Mouse (Mus musculus) thymus, adult 2 months (tissue): ENCODE data around the gene Antxr1. TPM values are rescaled to one million over a fixed set of nuclear protein-coding genes. Genes with fewer than 3 reads are reported as not detected.

Experiments
- DNase-seq: peaks from one replicate; pipeline ENCODE4 v3.0.0; 2021
- H3K27ac ChIP-seq: fragments of 200-500 bp; 2 replicates; pipeline ENCODE4 v1.5.1; 2012; ENCODE audit warnings: low read length, control low read depth; ENCODE audit not compliant: control insufficient read depth, insufficient read depth
- H3K27me3 ChIP-seq: fragments of 200-500 bp; 2 replicates; pipeline ENCODE4 v1.6.1; 2012; ENCODE audit warnings: mild to moderate bottlenecking, low read length, moderate library complexity, mixed read lengths; ENCODE audit not compliant: control insufficient read depth, insufficient read depth
- H3K36me3 ChIP-seq: fragments of 200-500 bp; 2 replicates; pipeline ENCODE4 v1.6.1; 2012; ENCODE audit warnings: mild to moderate bottlenecking, low read length, moderate library complexity; ENCODE audit not compliant: control insufficient read depth, insufficient read depth
- H3K4me1 ChIP-seq: fragments of 200-500 bp; replicated peaks from 2 replicates; pipeline ENCODE4 v1.6.1; 2012; ENCODE audit warnings: low read length; ENCODE audit not compliant: control insufficient read depth, insufficient read depth
- H3K4me3 ChIP-seq: fragments of 200-500 bp; 2 replicates; pipeline ENCODE4 v1.5.1; 2012; ENCODE audit warnings: mild to moderate bottlenecking, low read length, control low read depth, moderate library complexity; ENCODE audit not compliant: control insufficient read depth, insufficient read depth
- CTCF ChIP-seq: fragments of 200-500 bp; IDR thresholded peaks from 2 replicates; pipeline ENCODE4 v1.5.1; 2012; ENCODE audit warnings: mild to moderate bottlenecking, control low read depth, low read length, moderate library complexity, borderline replicate concordance; ENCODE audit not compliant: control insufficient read depth, poor library complexity, insufficient read depth; ENCODE audit errors: extremely low read depth
- POLR2A ChIP-seq: fragments of 200-500 bp; IDR thresholded peaks from 2 replicates; pipeline ENCODE4 v1.6.1; 2012; ENCODE audit warnings: mild to moderate bottlenecking, low read length, control low read depth, moderate library complexity; ENCODE audit not compliant: control insufficient read depth, poor library complexity, insufficient read depth; ENCODE audit errors: extremely low read depth
- WGBS: fragments of 180-500 bp; shearing (Covaris S2); methylation state at CpG from one replicate; pipeline ENCODE4 v1.1.7; 2018; 5-methylcytosine and 5-hydroxymethylcytosine counted together
- polyA plus RNA-seq: library from polyadenylated mRNA; depleted of rRNA; stranded (reverse); fragments of >200 nt; gene quantifications from 2 replicates; pipeline ENCODE4 v1.2.3, GENCODE M21; 2012

Antxr1 gene
- polyA plus RNA-seq, 1 experiment = 3.7 TPM

DNA sequence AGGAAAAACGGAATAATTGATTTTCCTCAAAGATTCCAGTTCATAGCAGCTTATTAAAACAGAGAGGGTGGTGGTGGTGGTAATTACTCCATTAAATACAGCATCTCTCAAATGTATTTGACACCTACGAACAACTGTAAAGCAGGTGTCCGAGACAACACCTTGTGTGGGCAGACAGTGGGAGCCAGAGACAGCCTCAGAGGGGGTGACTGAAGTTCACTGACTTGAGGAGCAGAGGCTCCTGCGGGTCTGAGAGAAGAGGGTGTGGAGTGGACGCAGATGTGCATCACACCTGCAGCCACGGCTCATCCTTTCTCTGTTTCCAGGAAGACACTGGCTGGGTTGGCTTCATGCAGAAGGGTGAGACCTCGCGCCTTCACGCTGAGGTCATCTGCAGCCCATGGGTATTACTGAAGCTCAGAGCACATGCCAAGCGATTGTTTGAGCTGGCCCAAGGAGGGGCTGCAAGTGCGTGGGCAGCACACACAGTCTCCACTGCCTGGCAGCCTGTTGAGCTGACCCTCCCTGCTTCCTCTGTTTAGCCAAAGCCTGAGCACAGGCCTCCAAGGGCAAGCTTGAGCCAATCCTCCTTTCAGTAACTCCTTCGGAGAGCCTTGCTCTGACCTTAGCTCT is 168.8 kb downstream of the Antxr1 start:
- H3K27me3 ChIP-seq = no peaks in the 10 kb centered on the region
- no peak for DNase-seq

DNA sequence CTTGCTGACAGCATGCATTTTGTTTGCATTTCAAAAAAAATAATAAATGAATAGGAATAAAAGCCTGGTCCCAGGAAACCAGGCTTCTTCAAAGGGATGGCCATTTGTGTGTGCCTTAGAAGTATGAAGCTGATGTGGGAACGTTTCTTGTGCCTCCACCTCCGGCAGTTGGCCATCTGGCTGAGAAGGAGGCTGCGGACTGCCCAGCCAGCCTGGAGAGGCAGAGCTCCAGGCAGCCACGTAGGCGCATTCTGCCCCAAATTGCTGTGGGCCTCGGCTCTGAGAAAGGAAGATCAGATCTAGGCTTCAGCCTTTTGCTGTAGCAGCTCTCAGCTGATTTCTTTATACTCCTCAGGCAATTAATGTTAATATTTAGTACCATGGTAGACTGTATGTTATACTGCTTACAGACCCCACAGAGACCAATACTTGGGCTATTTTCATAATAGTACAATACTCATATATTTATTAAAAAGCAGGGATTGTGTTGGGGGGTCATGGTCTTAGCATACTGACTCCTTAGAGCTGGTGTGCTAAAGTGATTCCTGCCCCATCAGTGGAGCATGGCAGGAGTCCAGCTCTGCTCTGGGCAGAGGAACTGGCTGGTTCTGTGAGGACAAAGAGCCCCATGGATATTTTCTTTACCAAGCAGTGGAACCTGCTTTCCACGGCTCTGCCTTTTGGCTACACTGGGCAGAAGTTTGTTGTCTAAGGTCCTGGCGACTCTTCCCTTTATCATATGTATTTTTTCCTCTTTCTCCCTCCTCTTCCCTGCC is 169.9 kb downstream of the Antxr1 start:
- Histone ChIP-seq H3K4me1 (peaks cover 18% of the 10 kb centered on the region), H3K27me3 (no peaks in the 10 kb centered on the region), H3K27ac (no peak overlapping the region), H3K36me3 (no peaks in the 10 kb centered on the region), H3K4me3 (no peak overlapping the region)
- TF ChIP-seq POLR2A (no peak), CTCF (no peak)
- no peak for DNase-seq
- WGBS = 96% methylated on average over 8 of the region's 8 CpGs

More for the DNA sequence above, 168.8 kb downstream of the Antxr1 start:
- no peaks in the 10 kb centered on the region for H3K36me3 ChIP-seq
- H3K4me3 ChIP-seq = no peak overlapping the region
- H3K27ac ChIP-seq = no peak overlapping the region
- H3K4me1 ChIP-seq = peaks cover 13% of the 10 kb centered on the region
- no peak for TF ChIP-seq CTCF
- TF ChIP-seq POLR2A = no peak
- WGBS = 75% methylated on average over 12 of the region's 12 CpGs

DNA sequence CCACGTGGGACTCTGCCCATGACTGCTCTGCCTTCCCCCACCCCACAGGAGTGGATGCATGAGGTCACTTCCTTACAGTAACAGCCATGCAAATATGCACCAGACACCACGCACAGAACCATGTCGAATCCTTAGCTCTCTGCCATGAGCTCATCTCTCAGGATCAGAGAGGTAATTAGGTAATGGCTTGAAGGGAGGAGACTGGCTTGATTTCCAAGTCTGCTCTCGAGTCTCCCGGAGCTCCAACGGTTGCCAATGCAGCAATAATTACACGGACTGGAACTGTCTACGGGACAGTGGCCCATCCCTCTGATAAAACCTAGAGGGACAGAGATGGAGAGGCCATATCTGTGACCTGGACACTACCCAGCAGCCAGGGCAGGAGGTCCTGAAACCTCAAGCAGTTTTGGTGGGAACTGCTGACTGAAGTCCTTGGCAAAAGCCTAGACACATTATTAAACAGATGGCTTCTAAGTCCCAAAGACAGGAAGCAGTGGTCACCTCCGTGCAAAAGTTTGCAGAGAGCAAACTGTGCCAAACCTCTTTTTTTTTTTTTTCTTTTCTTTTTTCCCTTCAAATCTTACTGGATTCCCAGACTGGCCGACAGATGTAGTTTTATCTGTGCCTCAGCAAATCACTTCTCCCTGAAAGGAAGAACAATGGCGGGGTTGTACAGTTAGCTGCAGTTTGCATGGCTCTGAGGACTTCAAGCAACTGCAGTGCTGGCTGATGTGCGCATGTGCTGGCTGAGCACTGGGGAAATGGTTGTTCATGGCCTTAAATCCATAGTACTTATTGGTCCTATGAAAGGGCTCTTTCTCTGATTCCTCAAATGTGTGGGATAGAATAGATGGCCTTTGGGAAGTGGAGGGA is 174.0 kb downstream of the Antxr1 start:
- H3K36me3 ChIP-seq = no peaks in the 10 kb centered on the region
- H3K27me3 ChIP-seq = no peaks in the 10 kb centered on the region
- no peak for DNase-seq
- 70% methylated on average over 12 of the region's 12 CpGs for WGBS
- no peak for TF ChIP-seq CTCF
- TF ChIP-seq POLR2A = no peak
- H3K4me1 ChIP-seq = peaks cover 13% of the 10 kb centered on the region
- no peak overlapping the region for H3K27ac ChIP-seq
- no peak overlapping the region for H3K4me3 ChIP-seq

DNA sequence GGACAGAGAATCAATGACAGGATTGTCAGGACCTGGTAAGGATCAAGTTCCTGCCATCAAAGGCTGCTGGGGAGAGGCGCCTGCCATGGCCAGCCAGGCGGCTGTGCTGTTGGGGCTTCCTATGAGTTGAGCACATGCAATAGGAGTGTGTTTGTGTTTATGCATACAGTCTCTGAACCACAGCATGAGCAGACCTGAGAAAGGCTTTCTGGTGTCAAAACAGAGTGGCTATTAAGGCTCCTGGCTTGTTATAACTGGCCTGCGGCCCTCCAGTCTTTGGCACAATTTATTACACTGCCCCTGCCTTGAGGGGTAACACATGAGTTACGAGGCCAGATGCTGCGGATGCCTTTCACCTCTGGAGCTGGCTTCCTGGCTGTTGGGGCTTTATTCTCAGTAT is 175.4 kb downstream of the Antxr1 start:
- no peak for DNase-seq
- Histone ChIP-seq H3K4me3 (no peak overlapping the region), H3K27me3 (no peaks in the 10 kb centered on the region), H3K36me3 (no peaks in the 10 kb centered on the region), H3K27ac (no peak overlapping the region), H3K4me1 (peaks cover 13% of the 10 kb centered on the region)
- TF ChIP-seq POLR2A (no peak), CTCF (no peak)
- 92% methylated on average over 5 of the region's 5 CpGs for WGBS

DNA sequence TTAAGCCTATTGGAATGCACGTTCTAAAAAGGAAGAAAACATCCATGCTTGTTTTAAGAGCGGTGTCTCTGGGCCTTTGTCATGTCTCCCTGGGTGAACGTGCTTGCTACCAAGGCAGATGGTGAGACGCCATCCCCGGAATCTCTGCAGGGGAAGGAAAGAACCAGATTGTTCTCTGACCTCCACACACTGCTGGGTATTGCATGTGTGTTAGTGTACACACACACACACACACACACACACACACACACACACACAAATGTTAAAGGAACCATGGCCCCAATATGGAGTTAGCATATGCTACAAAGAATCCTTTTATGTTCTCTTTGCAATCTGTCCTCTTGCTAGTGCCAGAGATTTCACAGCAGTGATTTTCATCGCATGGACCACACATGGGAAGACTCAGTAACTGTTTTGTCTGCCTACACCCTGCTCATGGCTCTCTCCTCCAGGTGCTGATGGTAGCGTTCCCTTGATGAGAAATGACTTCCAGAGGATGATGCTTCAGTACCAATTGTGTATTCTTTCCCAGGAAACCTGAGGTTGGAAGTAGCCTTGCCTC is 177.5 kb downstream of the Antxr1 start:
- H3K27me3 ChIP-seq = no peaks in the 10 kb centered on the region
- WGBS = 95% methylated on average over 7 of the region's 7 CpGs
- no peak overlapping the region for H3K4me3 ChIP-seq
- H3K27ac ChIP-seq = no peak overlapping the region
- peaks cover 20% of the 10 kb centered on the region for H3K4me1 ChIP-seq
- no peaks in the 10 kb centered on the region for H3K36me3 ChIP-seq
- no peak for DNase-seq
- TF ChIP-seq CTCF = no peak
- TF ChIP-seq POLR2A = no peak

DNA sequence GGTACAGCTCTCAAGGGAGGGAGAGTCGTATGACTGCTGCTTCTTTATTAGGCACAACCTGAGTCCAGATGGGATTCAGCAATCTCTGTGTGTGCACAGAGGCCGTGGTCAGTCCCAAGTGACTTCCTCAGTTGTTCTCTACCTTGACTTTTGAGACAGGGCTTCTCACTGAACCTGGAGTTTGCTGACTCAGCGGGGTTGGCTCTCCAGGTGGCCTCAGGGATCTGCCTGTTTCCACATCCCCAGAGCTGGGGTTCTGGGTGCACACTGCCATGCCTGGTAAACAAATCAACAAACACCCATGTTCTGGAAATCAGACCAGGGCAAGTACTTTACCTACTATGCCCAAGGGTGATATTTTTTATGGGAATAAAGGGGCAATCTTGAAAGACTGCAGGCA is 181.8 kb downstream of the Antxr1 start:
- DNase-seq = peak; percentile 17
- Histone ChIP-seq H3K27me3 (no peaks in the 10 kb centered on the region), H3K36me3 (no peaks in the 10 kb centered on the region), H3K4me1 (peaks cover 34% of the 10 kb centered on the region), H3K27ac (peak overlapping the region; percentile 88), H3K4me3 (no peak overlapping the region)
- TF ChIP-seq POLR2A (no peak), CTCF (no peak)
- WGBS = 44% methylated on average over 3 of the region's 3 CpGs
